Mouse (Mus musculus) left cerebral cortex, adult 2 months (tissue): ENCODE results near the gene Bmper. TPM values are rescaled to one million over a fixed set of nuclear protein-coding genes. Genes with fewer than 3 reads are reported as not detected.

Experiments
- DNase-seq, 2 experiments: peaks; one replicate each; pipeline ENCODE4 v3.0.0; 2021 to 2022; ENCODE audit warnings: low spot score in 2 of 2, mixed read lengths in 1 of 2; ENCODE audit errors: extremely low spot score in 1 of 2
- H3K27ac ChIP-seq: fragments of 200-600 bp; 2 replicates; pipeline ENCODE4 v1.8.1; 2022
- H3K4me3 ChIP-seq: fragments of 200-600 bp; 2 replicates; pipeline ENCODE4 v1.8.1; 2022
- CTCF ChIP-seq: fragments of 200-600 bp; IDR thresholded peaks from 2 replicates; pipeline ENCODE4 v1.8.1; 2022; ENCODE audit warnings: antibody characterized with exemption, mild to moderate bottlenecking, moderate library complexity
- intact Hi-C: fragments of 180-260 bp; cut with DNase I; formaldehyde crosslinking; loops from one replicate; pipeline ENCODE4 v1.15.1; 2025
- total RNA-seq, 2 experiments: library from RNA; stranded (reverse); gene quantifications; 2 replicates each; pipeline ENCODE4 v1.2.3; 2021

The Bmper gene
- total RNA-seq, 2 experiments from 2014 or later, result 6.9 to 8.6 TPM

- DNase-seq, result peak in 1 of 2 experiments; percentile 48
- Histone ChIP-seq H3K27ac (peak overlapping the region; percentile 55), H3K4me3 (no peak overlapping the region)
- intact Hi-C loops, result loop anchor here (1.0 to 10.0 kb wide), 3 partner anchors 119 to 1055 kb away; no protein-coding TSS in a partner anchor
- TF ChIP-seq CTCF, result peak; percentile 80
Measured at GRCm38 (mm10) chr9:23462949-23463608, 240.2 kb downstream of the Bmper start.

GRCm38 (mm10) chr9:23464981-23465630, 242.2 kb downstream of the Bmper start:
- no peak for DNase-seq
- TF ChIP-seq CTCF, result no peak
- intact Hi-C loops, result loop anchor here (5.0 to 10.0 kb wide), 2 partner anchors 117 to 750 kb away; no protein-coding TSS in a partner anchor
- Histone ChIP-seq H3K27ac (no peak overlapping the region), H3K4me3 (no peak overlapping the region)

DNA sequence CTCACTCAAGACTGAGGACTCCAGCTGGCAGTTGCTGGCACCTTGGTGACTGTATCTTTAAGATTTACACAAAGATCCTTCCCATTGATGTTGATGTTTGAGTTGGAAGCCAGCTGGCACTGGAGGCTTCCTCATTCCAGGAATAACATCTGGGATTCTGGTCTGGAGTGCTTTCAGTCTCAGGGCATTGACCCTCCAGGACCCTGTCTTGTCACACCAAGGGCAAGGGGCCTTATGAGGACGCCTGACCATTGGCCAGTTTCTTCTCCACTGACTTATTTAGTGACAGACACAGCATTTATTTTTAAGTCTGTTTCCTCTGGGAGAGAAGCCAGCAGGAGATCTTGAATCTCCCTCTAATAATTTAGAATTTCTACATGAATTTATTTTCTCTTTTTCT, 247.0 kb downstream of the Bmper start:
- intact Hi-C loops, result loop anchor here (10.0 kb wide), 1 partner anchor 745 kb away; no protein-coding TSS in a partner anchor
- TF ChIP-seq CTCF, result no peak
- no peak for DNase-seq
- Histone ChIP-seq H3K4me3 (no peak overlapping the region), H3K27ac (no peak overlapping the region)

DNA sequence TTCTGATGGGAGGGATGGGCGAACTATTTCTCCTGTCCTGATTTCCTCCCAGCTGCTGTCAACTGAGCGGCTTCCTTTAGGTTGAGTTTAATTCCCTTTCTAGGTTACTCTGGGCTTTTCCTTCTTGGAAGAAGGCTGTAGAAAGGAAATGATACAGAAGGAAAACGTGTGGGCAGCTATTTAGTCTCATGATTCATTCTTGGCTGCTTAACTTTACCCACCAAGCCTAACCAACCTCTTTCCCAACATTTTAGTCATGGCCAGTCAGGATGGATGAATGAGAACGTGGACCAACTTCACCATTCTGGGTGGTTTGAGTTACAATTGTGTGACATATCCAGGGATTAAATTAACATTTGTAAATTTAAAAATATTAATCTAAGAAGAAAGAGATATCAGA, 263.0 kb downstream of the Bmper start:
- no peak for TF ChIP-seq CTCF
- intact Hi-C loops, result no loop called here
- H3K4me3 ChIP-seq, result no peak overlapping the region
- no peak for DNase-seq
- H3K27ac ChIP-seq, result no peak overlapping the region

GRCm38 (mm10) chr9:23486725-23487378, 264.0 kb downstream of the Bmper start:
- DNase-seq, result no peak
- intact Hi-C loops, result no loop called here
- H3K27ac ChIP-seq, result no peak overlapping the region
- TF ChIP-seq CTCF, result no peak
- no peak overlapping the region for H3K4me3 ChIP-seq

DNA sequence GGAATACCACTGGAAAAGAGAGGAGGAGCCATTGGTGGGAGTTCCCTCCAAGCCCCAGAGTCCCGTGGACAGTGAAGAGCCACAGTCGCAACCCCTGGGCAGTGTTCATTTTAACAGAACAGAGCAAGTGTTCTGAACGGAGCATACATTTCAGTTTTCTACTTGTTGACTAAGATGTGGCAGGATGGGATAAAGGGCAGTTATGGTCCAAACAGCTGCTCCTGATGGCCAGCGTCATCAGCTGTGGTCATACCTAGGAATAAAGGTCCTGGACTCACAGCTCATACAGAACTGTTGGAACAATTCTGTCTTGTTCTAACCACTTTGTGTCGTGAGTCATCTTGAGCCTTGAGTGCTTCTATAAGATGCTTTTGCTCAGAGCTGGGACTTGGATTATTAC, 265.4 kb downstream of the Bmper start:
- H3K4me3 ChIP-seq, result no peak overlapping the region
- DNase-seq, result no peak
- TF ChIP-seq CTCF, result no peak
- no peak overlapping the region for H3K27ac ChIP-seq
- intact Hi-C loops, result no loop called here

GRCm38 (mm10) chr9:23495400-23495799, 272.5 kb downstream of the Bmper start:
- peak; percentile 13 to 27 for DNase-seq
- Histone ChIP-seq H3K27ac (peak overlapping the region; percentile 71), H3K4me3 (no peak overlapping the region)
- intact Hi-C loops, result loop anchor here (5.0 to 10.0 kb wide), 4 partner anchors 42 to 1009 kb away; partner anchors contain the start of gene Dpy19l1
- TF ChIP-seq CTCF, result no peak

DNA sequence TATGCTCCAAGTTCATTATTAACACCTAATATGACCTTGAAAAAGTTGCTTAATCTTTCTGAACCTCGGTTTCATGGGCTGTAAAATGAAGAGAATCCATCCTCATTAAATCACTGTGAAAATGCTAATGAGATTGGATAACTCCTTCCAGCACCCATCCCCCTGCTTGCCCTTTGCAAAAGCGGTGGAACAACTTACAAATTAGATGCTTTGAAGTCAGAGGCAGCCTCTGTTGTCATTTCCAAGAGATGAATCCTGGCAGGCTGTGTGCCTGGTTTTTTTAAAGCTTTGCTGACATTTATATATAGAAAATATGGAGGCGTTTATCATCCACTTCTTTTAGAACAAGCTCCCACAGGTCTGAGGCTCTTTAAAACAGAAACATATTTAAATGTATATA, 274.8 kb downstream of the Bmper start:
- no peak overlapping the region for H3K4me3 ChIP-seq
- peak overlapping the region; percentile 71 for H3K27ac ChIP-seq
- intact Hi-C loops, result loop anchor here (1.0 to 10.0 kb wide), 7 partner anchors 40 to 1007 kb away; partner anchors contain the start of gene Dpy19l1
- TF ChIP-seq CTCF, result no peak
- peak; percentile 50 to 54 for DNase-seq

- no peak overlapping the region for H3K4me3 ChIP-seq
- intact Hi-C loops, result no loop called here
- peak; percentile 42 for TF ChIP-seq CTCF
- H3K27ac ChIP-seq, result no peak overlapping the region
- DNase-seq, result no peak
Measured at GRCm38 (mm10) chr9:23533870-23534269, 311.0 kb downstream of the Bmper start.
